Mouse (Mus musculus) adipocyte (in vitro differentiated cells): ENCODE data around the gene Adamts4.

Experiments used
- DNase-seq: peaks from one replicate; pipeline ENCODE4 v3.0.0-alpha.2; 2016; ENCODE audit warnings: low spot score

The Adamts4 gene

GRCm38 (mm10) chr1:171309321-171309720 lies 59.1 kb downstream of the Adamts4 start:
- DNase-seq = peak; percentile 50
